Mouse (Mus musculus): ENCODE data around the gene Fgf18. TPM values are rescaled to one million over a fixed set of nuclear protein-coding genes. Genes with fewer than 3 reads are reported as not detected.

The Fgf18 gene
- total and polyA plus RNA-seq, 3 experiments: not detected

- H3K79me2 ChIP-seq (replicated peaks; ENCODE audit: control insufficient read depth, extremely low read depth, insufficient read depth, poor library complexity, severe bottlenecking): no peaks in the 10 kb centered on the region
- dilution Hi-C loops (cut with MboI; ENCODE audit: extremely low pct_ligation_motif_present, extremely low pct_unique_long_range_greater_than_20kb, low sequenced_read_pairs) (no loop called here), in situ Hi-C loops (cut with MboI; ENCODE audit: low pct_ligation_motif_present, low pct_unique_long_range_greater_than_20kb, low sequenced_read_pairs) (no loop called here)
- no peak overlapping the region for H3K27ac ChIP-seq (ENCODE audit: insufficient read depth, low read depth)
- H3K9ac ChIP-seq (ENCODE audit: insufficient read depth, low read depth): no peak overlapping the region
- peak overlapping the region in 1 of 3 experiments; percentile 8 for H3K4me3 ChIP-seq (replicated peaks in 1 of 3; ENCODE audit: low read depth in 2 of 3, low read length in 2 of 3, poor library complexity in 1 of 3)
- no peak for DNase-seq (ENCODE audit: extremely low read depth)
- H3K9me3 ChIP-seq (replicated peaks; ENCODE audit: low read length): no peaks in the 10 kb centered on the region
- no peaks in the 10 kb centered on the region for H3K36me3 ChIP-seq (replicated peaks in 1 of 2; ENCODE audit: control insufficient read depth in 1 of 2, insufficient read depth in 1 of 2, low read length in 1 of 2)
- peaks cover 19 to 28% of the 10 kb centered on the region in 2 experiments for H3K4me1 ChIP-seq (ENCODE audit: control insufficient read depth in 1 of 2, insufficient read depth in 2 of 2)
- H3K27me3 ChIP-seq (replicated peaks): peaks cover 6% of the 10 kb centered on the region
- no peak overlapping the region for H3K4me2 ChIP-seq (ENCODE audit: insufficient read depth, low read depth, poor library complexity, severe bottlenecking)
- TF ChIP-seq CTCF (conservative IDR thresholded peaks at IDR 0.05 in 1 of 2, IDR thresholded peaks at IDR 0.05 in 1 of 2; ENCODE audit: low read depth in 2 of 2, low read length in 2 of 2): peak in 1 of 2 experiments; percentile 60; a peak in 2 of 4 replicates
- TF ChIP-seq ETS1 (conservative IDR thresholded peaks at IDR 0.05; ENCODE audit: low read depth, low read length): no peak
- TF ChIP-seq SMC3 (IDR thresholded peaks at IDR 0.05; ENCODE audit: low read depth, low read length): peak; percentile 61
- no peak for TF ChIP-seq SIN3A (IDR thresholded peaks at IDR 0.05; ENCODE audit: low read length)
- no peak for TF ChIP-seq PAX5 (IDR thresholded peaks at IDR 0.05; ENCODE audit: low read length)
- no peak for TF ChIP-seq ZC3H11A (IDR thresholded peaks at IDR 0.05; ENCODE audit: low read depth, low read length)
- TF ChIP-seq RAD21 (IDR thresholded peaks at IDR 0.05; ENCODE audit: low read depth, low read length): peak; percentile 28
- no peak for TF ChIP-seq ZMIZ1 (IDR thresholded peaks at IDR 0.05; ENCODE audit: low read depth, low read length)
- no peak for TF ChIP-seq ZNF384 (IDR thresholded peaks at IDR 0.05; ENCODE audit: low read depth, low read length)
- TF ChIP-seq KAT2A (IDR thresholded peaks at IDR 0.05; ENCODE audit: insufficient replicate concordance, low read length): no peak
- TF ChIP-seq CHD2 (IDR thresholded peaks at IDR 0.05; ENCODE audit: low read length): no peak
- no peak for TF ChIP-seq E2F4 (IDR thresholded peaks at IDR 0.05; ENCODE audit: insufficient replicate concordance, low read depth, low read length)
- TF ChIP-seq MAX (IDR thresholded peaks at IDR 0.05; ENCODE audit: low read length): no peak
- TF ChIP-seq JUN (IDR thresholded peaks at IDR 0.05; ENCODE audit: insufficient read depth, low read depth, low read length): no peak
Observed at GRCm38 (mm10) chr11:33081175-33081574, 66.0 kb downstream of the Fgf18 start.

GRCm38 (mm10) chr11:33080046-33080808 lies 67.0 kb downstream of the Fgf18 start:
- no peaks in the 10 kb centered on the region for H3K36me3 ChIP-seq (replicated peaks in 1 of 2; ENCODE audit: control insufficient read depth in 1 of 2, insufficient read depth in 1 of 2, low read length in 1 of 2)
- in situ Hi-C loops (cut with MboI; ENCODE audit: low pct_ligation_motif_present, low pct_unique_long_range_greater_than_20kb, low sequenced_read_pairs): no loop called here
- peaks cover 7% of the 10 kb centered on the region for H3K27me3 ChIP-seq (replicated peaks)
- H3K79me2 ChIP-seq (replicated peaks; ENCODE audit: control insufficient read depth, extremely low read depth, insufficient read depth, poor library complexity, severe bottlenecking): no peaks in the 10 kb centered on the region
- dilution Hi-C loops (cut with MboI; ENCODE audit: extremely low pct_ligation_motif_present, extremely low pct_unique_long_range_greater_than_20kb, low sequenced_read_pairs): no loop called here
- H3K4me2 ChIP-seq (ENCODE audit: insufficient read depth, low read depth, poor library complexity, severe bottlenecking): peak overlapping the region; percentile 10
- H3K27ac ChIP-seq (ENCODE audit: insufficient read depth, low read depth): no peak overlapping the region
- H3K4me1 ChIP-seq (ENCODE audit: control insufficient read depth in 1 of 2, insufficient read depth in 2 of 2): peaks cover 19 to 28% of the 10 kb centered on the region in 2 experiments
- no peak overlapping the region for H3K9ac ChIP-seq (ENCODE audit: insufficient read depth, low read depth)
- no peaks in the 10 kb centered on the region for H3K9me3 ChIP-seq (replicated peaks; ENCODE audit: low read length)
- DNase-seq (ENCODE audit: extremely low read depth): peak; percentile 93
- peak overlapping the region in 1 of 3 experiments; percentile 1 for H3K4me3 ChIP-seq (replicated peaks in 1 of 3; ENCODE audit: low read depth in 2 of 3, low read length in 2 of 3, poor library complexity in 1 of 3)
- TF ChIP-seq CTCF (conservative IDR thresholded peaks at IDR 0.05 in 1 of 2, IDR thresholded peaks at IDR 0.05 in 1 of 2; ENCODE audit: low read depth in 2 of 2, low read length in 2 of 2) (no peak), SIN3A (IDR thresholded peaks at IDR 0.05; ENCODE audit: low read length) (0 out of 2 replicates have a peak, but pooled peaks have one; percentile 30), GABPA (IDR thresholded peaks at IDR 0.05; ENCODE audit: insufficient replicate concordance, low read depth, low read length) (no peak), CHD2 (IDR thresholded peaks at IDR 0.05; ENCODE audit: low read length) (peak; percentile 89), MAX (IDR thresholded peaks at IDR 0.05; ENCODE audit: low read length) (peak; percentile 89), JUND (conservative IDR thresholded peaks at IDR 0.05; ENCODE audit: low read depth, low read length) (peak; percentile 89), EP300 (IDR thresholded peaks at IDR 0.05; ENCODE audit: low read length) (peak; percentile 82), SMC3 (IDR thresholded peaks at IDR 0.05; ENCODE audit: low read depth, low read length) (no peak), KAT2A (IDR thresholded peaks at IDR 0.05; ENCODE audit: insufficient replicate concordance, low read length) (no peak), ELF1 (IDR thresholded peaks at IDR 0.05; ENCODE audit: low read depth, low read length) (peak; percentile 78), PAX5 (IDR thresholded peaks at IDR 0.05; ENCODE audit: low read length) (no peak), ZC3H11A (IDR thresholded peaks at IDR 0.05; ENCODE audit: low read depth, low read length) (no peak), USF1 (IDR thresholded peaks at IDR 0.05; ENCODE audit: low read depth, low read length) (no peak), ZKSCAN1 (IDR thresholded peaks at IDR 0.05; ENCODE audit: borderline replicate concordance, low read depth, low read length) (no peak), MEF2A (IDR thresholded peaks at IDR 0.05; ENCODE audit: borderline replicate concordance, low read depth, low read length) (peak; percentile 87), TBP (conservative IDR thresholded peaks at IDR 0.05; ENCODE audit: low read depth, low read length) (peak; percentile 33; the same call in 1 of the 2 replicates), MAZ (IDR thresholded peaks at IDR 0.05; ENCODE audit: low read depth, low read length) (peak; percentile 75; the same call in 1 of the 2 replicates), HCFC1 (IDR thresholded peaks at IDR 0.05; ENCODE audit: low read depth, low read length) (peak; percentile 44), BHLHE40 (IDR thresholded peaks at IDR 0.05; ENCODE audit: low read depth, low read length) (peak; percentile 68), RCOR1 (conservative IDR thresholded peaks at IDR 0.05; ENCODE audit: low read depth, low read length) (0 out of 2 replicates have a peak, but pooled peaks have one; percentile 72), RAD21 (IDR thresholded peaks at IDR 0.05; ENCODE audit: low read depth, low read length) (no peak), IRF4 (IDR thresholded peaks at IDR 0.05; ENCODE audit: low read depth, low read length) (peak; percentile 98), MAFK (IDR thresholded peaks at IDR 0.05; ENCODE audit: insufficient replicate concordance, low read length) (no peak), ZNF384 (IDR thresholded peaks at IDR 0.05; ENCODE audit: low read depth, low read length) (no peak)
